Mouse (Mus musculus): Measurements from ENCODE around the gene Psen2. TPM values are rescaled to one million over a fixed set of nuclear protein-coding genes. Genes with fewer than 3 reads are reported as not detected.

The Psen2 gene
- total RNA-seq, 1 experiment: 13.6 TPM

DNA sequence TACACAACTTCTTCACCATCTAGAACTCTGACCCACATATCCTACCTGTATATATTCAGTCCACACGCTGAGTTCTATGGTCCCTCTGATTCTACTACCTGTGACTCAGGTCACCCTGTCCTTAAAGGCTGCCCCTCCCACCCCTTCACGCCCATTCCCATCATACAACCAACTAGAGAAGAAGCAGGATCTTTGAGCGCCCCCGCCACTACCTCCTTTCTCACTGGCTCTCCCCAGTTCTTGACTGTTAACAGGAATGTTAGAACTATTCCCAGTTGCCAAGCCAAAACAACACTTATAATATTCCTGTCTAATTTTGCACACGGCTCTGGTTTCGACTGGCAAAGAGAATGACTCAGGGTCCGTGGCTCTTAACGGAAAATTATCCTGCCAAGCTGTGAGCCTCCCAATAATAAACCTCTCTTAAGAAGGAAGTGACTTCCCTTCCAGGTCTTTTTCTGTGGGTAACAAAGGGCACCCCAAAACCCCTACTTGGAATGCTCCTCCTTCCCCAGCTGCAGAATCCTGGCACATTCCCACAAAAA lies 69.8 kb downstream of the Psen2 start:
- TF ChIP-seq HCFC1 (IDR thresholded peaks at IDR 0.05; ENCODE audit: borderline replicate concordance, insufficient read depth, low read length) (no peak), ZC3H11A (IDR thresholded peaks at IDR 0.05; ENCODE audit: borderline replicate concordance, low read depth, low read length) (no peak), MAFK (IDR thresholded peaks at IDR 0.05; ENCODE audit: insufficient read depth, low read depth, low read length) (no peak), ZNF384 (IDR thresholded peaks at IDR 0.05; ENCODE audit: low read depth, low read length) (no peak), CHD2 (IDR thresholded peaks at IDR 0.05; ENCODE audit: low read depth, low read length) (no peak)
- in situ Hi-C loops (cut with MboI; ENCODE audit: low sequenced_read_pairs in 2 of 2, unreplicated experiment in 2 of 2): no loop called here
- Histone ChIP-seq H3K9me3 (ENCODE audit: control insufficient read depth, insufficient read depth, low read depth, low read length) (no peaks in the 10 kb centered on the region), H3K4me1 (ENCODE audit: control insufficient read depth in 2 of 2, insufficient read depth in 2 of 2, low read length in 2 of 2, poor library complexity in 1 of 2) (peaks cover 1 to 13% of the 10 kb centered on the region in 2 experiments; a peak in 1 of 4 replicates), H3K27ac (ENCODE audit: insufficient read depth, low read depth, low read length, poor library complexity, severe bottlenecking) (no peak overlapping the region), H3K4me3 (ENCODE audit: insufficient read depth in 1 of 2, low read depth in 1 of 2, low read length in 2 of 2, poor library complexity in 1 of 2, severe bottlenecking in 1 of 2) (no peak overlapping the region), H3K36me3 (ENCODE audit: control insufficient read depth, insufficient read depth, low read length, poor library complexity, severe bottlenecking) (no peaks in the 10 kb centered on the region), H3K9ac (ENCODE audit: insufficient read depth, low read depth, low read length, poor library complexity, severe bottlenecking) (no peak overlapping the region)
- DNase-seq (ENCODE audit: low read depth, low spot score): no peak

DNA sequence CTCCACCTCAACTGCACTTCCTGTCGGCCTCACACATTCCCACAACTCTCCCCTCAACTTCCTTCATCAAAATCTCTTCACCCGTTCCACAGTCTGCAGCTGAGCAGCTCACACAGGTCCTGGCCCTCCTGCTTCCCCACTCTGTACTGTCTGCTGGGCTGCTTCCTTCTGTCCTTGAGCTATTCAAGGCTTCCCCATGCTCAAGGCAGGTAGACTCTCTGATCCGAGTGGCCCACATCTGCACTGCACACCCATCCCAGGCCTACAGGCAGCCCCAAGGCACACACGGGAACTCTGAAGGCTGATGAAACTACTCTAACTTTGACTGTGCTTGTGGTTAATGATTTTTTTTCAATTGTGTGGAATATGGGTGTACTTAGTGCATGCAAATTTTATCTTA lies 70.4 kb downstream of the Psen2 start:
- H3K4me3 ChIP-seq (ENCODE audit: insufficient read depth in 1 of 2, low read depth in 1 of 2, low read length in 2 of 2, poor library complexity in 1 of 2, severe bottlenecking in 1 of 2): no peak overlapping the region
- in situ Hi-C loops (cut with MboI; ENCODE audit: low sequenced_read_pairs in 2 of 2, unreplicated experiment in 2 of 2): no loop called here
- H3K27ac ChIP-seq (ENCODE audit: insufficient read depth, low read depth, low read length, poor library complexity, severe bottlenecking): no peak overlapping the region
- peaks cover 1 to 13% of the 10 kb centered on the region in 2 experiments; a peak in 1 of 4 replicates for H3K4me1 ChIP-seq (ENCODE audit: control insufficient read depth in 2 of 2, insufficient read depth in 2 of 2, low read length in 2 of 2, poor library complexity in 1 of 2)
- no peak overlapping the region for H3K9ac ChIP-seq (ENCODE audit: insufficient read depth, low read depth, low read length, poor library complexity, severe bottlenecking)
- H3K36me3 ChIP-seq (ENCODE audit: control insufficient read depth, insufficient read depth, low read length, poor library complexity, severe bottlenecking): no peaks in the 10 kb centered on the region
- DNase-seq (ENCODE audit: low read depth, low spot score): no peak
- TF ChIP-seq HCFC1 (IDR thresholded peaks at IDR 0.05; ENCODE audit: borderline replicate concordance, insufficient read depth, low read length): no peak
- no peak for TF ChIP-seq CHD2 (IDR thresholded peaks at IDR 0.05; ENCODE audit: low read depth, low read length)
- TF ChIP-seq MAFK (IDR thresholded peaks at IDR 0.05; ENCODE audit: insufficient read depth, low read depth, low read length): no peak
- H3K9me3 ChIP-seq (ENCODE audit: control insufficient read depth, insufficient read depth, low read depth, low read length): no peaks in the 10 kb centered on the region

DNA sequence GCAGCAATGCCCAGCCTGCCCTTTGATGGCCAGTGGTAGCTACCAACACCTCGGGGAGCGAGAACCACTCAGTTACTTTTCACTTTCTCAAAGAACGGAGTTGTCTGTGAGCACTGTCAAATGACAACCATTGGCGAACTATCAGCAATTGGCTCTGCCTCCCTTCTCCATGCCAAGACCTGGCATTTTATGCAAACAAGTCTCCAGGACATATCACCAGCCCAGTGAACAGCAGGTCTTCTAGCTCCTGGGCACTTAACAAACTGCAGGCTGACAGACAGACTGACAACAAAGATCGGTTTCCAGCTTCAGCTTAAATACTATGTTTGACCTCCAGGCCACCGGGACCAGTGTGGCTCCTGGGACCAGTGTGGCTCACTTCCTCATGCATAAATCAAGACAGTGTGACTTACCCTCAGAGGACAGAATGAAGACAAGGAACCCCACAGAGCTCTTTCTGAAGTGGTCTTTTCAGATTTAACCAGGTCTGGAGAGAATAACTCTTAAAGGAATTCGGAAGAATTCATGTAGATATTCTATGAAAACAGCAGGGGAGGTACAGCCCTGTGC lies 71.5 kb downstream of the Psen2 start:
- Histone ChIP-seq H3K9ac (ENCODE audit: insufficient read depth, low read depth, low read length, poor library complexity, severe bottlenecking) (no peak overlapping the region), H3K9me3 (ENCODE audit: control insufficient read depth, insufficient read depth, low read depth, low read length) (no peaks in the 10 kb centered on the region), H3K36me3 (ENCODE audit: control insufficient read depth, insufficient read depth, low read length, poor library complexity, severe bottlenecking) (no peaks in the 10 kb centered on the region), H3K4me1 (ENCODE audit: control insufficient read depth in 2 of 2, insufficient read depth in 2 of 2, low read length in 2 of 2, poor library complexity in 1 of 2) (peaks cover 1 to 13% of the 10 kb centered on the region in 2 experiments; a peak in 1 of 4 replicates), H3K4me3 (ENCODE audit: insufficient read depth in 1 of 2, low read depth in 1 of 2, low read length in 2 of 2, poor library complexity in 1 of 2, severe bottlenecking in 1 of 2) (no peak overlapping the region), H3K27ac (ENCODE audit: insufficient read depth, low read depth, low read length, poor library complexity, severe bottlenecking) (no peak overlapping the region)
- in situ Hi-C loops (cut with MboI; ENCODE audit: low sequenced_read_pairs in 2 of 2, unreplicated experiment in 2 of 2): no loop called here
- DNase-seq (ENCODE audit: low read depth, low spot score): no peak
- no peak for TF ChIP-seq CHD2 (IDR thresholded peaks at IDR 0.05; ENCODE audit: low read depth, low read length)
- TF ChIP-seq HCFC1 (IDR thresholded peaks at IDR 0.05; ENCODE audit: borderline replicate concordance, insufficient read depth, low read length): no peak
- no peak for TF ChIP-seq ZNF384 (IDR thresholded peaks at IDR 0.05; ENCODE audit: low read depth, low read length)
- TF ChIP-seq ZC3H11A (IDR thresholded peaks at IDR 0.05; ENCODE audit: borderline replicate concordance, low read depth, low read length): no peak
- TF ChIP-seq MAFK (IDR thresholded peaks at IDR 0.05; ENCODE audit: insufficient read depth, low read depth, low read length): no peak

DNA sequence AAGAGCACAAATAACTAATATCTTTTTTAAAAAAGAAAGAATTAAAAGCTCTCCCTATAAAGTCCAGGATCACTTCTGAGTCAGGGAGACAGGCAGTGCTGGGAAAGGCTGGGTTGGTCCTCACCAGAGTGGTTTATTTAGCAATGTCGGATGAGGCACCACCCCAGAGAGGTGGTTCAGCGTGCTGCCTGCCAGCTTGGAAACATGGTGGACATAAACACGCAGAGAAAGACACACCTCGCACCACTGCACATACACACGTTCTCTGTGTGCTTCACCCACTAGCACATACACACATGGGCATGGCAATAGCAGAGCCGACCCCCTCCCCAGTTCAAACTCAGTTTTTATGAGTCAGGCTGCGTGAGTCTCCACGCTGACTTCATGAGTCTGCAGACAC lies 72.1 kb downstream of the Psen2 start:
- no peaks in the 10 kb centered on the region for H3K9me3 ChIP-seq (ENCODE audit: control insufficient read depth, insufficient read depth, low read depth, low read length)
- TF ChIP-seq ZNF384 (IDR thresholded peaks at IDR 0.05; ENCODE audit: low read depth, low read length): no peak
- TF ChIP-seq ZC3H11A (IDR thresholded peaks at IDR 0.05; ENCODE audit: borderline replicate concordance, low read depth, low read length): no peak
- no peak for TF ChIP-seq MAFK (IDR thresholded peaks at IDR 0.05; ENCODE audit: insufficient read depth, low read depth, low read length)
- TF ChIP-seq CHD2 (IDR thresholded peaks at IDR 0.05; ENCODE audit: low read depth, low read length): no peak
- no peak for TF ChIP-seq HCFC1 (IDR thresholded peaks at IDR 0.05; ENCODE audit: borderline replicate concordance, insufficient read depth, low read length)
- no peak overlapping the region for H3K9ac ChIP-seq (ENCODE audit: insufficient read depth, low read depth, low read length, poor library complexity, severe bottlenecking)
- H3K4me3 ChIP-seq (ENCODE audit: insufficient read depth in 1 of 2, low read depth in 1 of 2, low read length in 2 of 2, poor library complexity in 1 of 2, severe bottlenecking in 1 of 2): no peak overlapping the region
- in situ Hi-C loops (cut with MboI; ENCODE audit: low sequenced_read_pairs in 2 of 2, unreplicated experiment in 2 of 2): no loop called here
- no peak overlapping the region; the same call in 1 of the 2 replicates for H3K27ac ChIP-seq (ENCODE audit: insufficient read depth, low read depth, low read length, poor library complexity, severe bottlenecking)
- no peaks in the 10 kb centered on the region for H3K36me3 ChIP-seq (ENCODE audit: control insufficient read depth, insufficient read depth, low read length, poor library complexity, severe bottlenecking)
- no peak for DNase-seq (ENCODE audit: low read depth, low spot score)
- H3K4me1 ChIP-seq (ENCODE audit: control insufficient read depth in 2 of 2, insufficient read depth in 2 of 2, low read length in 2 of 2, poor library complexity in 1 of 2): peaks cover 1 to 11% of the 10 kb centered on the region in 2 experiments; a peak in 1 of 4 replicates

Data from ES-E14 (cell line).